Mouse (Mus musculus) lung, embryonic 15.5 days (tissue): ENCODE data around the gene Znfx1. TPM values are rescaled to one million over a fixed set of nuclear protein-coding genes. Genes with fewer than 3 reads are reported as not detected.

Source experiments
- ATAC-seq: fragments of 200-750 bp; cut with Nextera tagmentation; 2 replicates; pipeline ENCODE4 v1.8.0; 2017; ENCODE audit warnings: moderate number of reproducible peaks, borderline replicate concordance; ENCODE audit not compliant: low FRiP score, low TSS enrichment; ENCODE audit errors: extremely low read depth
- H3K27ac ChIP-seq: fragments of 300-500 bp; sonication (generic); 2 replicates; pipeline ENCODE4 v1.5.1; 2015; ENCODE audit warnings: moderate library complexity, mild to moderate bottlenecking, inconsistent platforms
- H3K27me3 ChIP-seq: fragments of 300-500 bp; sonication (generic); 2 replicates; pipeline ENCODE4 v1.6.1; 2015; ENCODE audit warnings: inconsistent platforms
- H3K36me3 ChIP-seq: fragments of 300-500 bp; sonication (generic); 2 replicates; pipeline ENCODE4 v1.6.1; 2015; ENCODE audit warnings: inconsistent platforms
- H3K4me1 ChIP-seq: fragments of 300-500 bp; sonication (generic); 2 replicates; pipeline ENCODE4 v1.6.1; 2015; ENCODE audit warnings: inconsistent platforms
- H3K4me2 ChIP-seq: fragments of 300-500 bp; sonication (generic); 2 replicates; pipeline ENCODE4 v1.6.1; 2015; ENCODE audit warnings: inconsistent platforms, mild to moderate bottlenecking, moderate library complexity
- H3K4me3 ChIP-seq: fragments of 300-500 bp; sonication (generic); 2 replicates; pipeline ENCODE4 v1.5.1; 2015; ENCODE audit warnings: mild to moderate bottlenecking, inconsistent platforms
- H3K9ac ChIP-seq: fragments of 300-500 bp; sonication (generic); 2 replicates; pipeline ENCODE4 v1.6.1; 2015; ENCODE audit warnings: inconsistent platforms
- H3K9me3 ChIP-seq: fragments of 300-500 bp; sonication (generic); 2 replicates; pipeline ENCODE4 v1.6.1; 2016; ENCODE audit warnings: inconsistent platforms
- WGBS: fragments of 180-500 bp; shearing (Covaris S2); methylation state at CpG from one replicate; pipeline ENCODE4 v1.1.7; 2015; 5-methylcytosine and 5-hydroxymethylcytosine counted together
- polyA plus RNA-seq: library from polyadenylated mRNA; unstranded; fragments of >200 nt; fragmentation: Nextera tagmentation; extraction: Ambion mirVana; gene quantifications from 2 replicates; pipeline ENCODE4 v1.2.1, GENCODE M21; 2015

Gene Znfx1
- polyA plus RNA-seq, 1 experiment from 2014 or later: 6.8 TPM

- Histone ChIP-seq H3K4me2 (no peak overlapping the region), H3K36me3 (peaks cover 14% of the 10 kb centered on the region), H3K27me3 (no peaks in the 10 kb centered on the region), H3K4me3 (no peak overlapping the region), H3K27ac (no peak overlapping the region), H3K9me3 (no peaks in the 10 kb centered on the region), H3K9ac (no peak overlapping the region), H3K4me1 (peaks cover 9% of the 10 kb centered on the region)
- no peak for ATAC-seq
- WGBS: 46% methylated on average over 6 of the region's 6 CpGs
These were observed 7.5 kb upstream of the Znfx1 start for GRCm38 (mm10) chr2:167070341-167070740.

GRCm38 (mm10) chr2:167067575-167067974, 4.8 kb upstream of the Znfx1 start:
- no peak overlapping the region for H3K27ac ChIP-seq
- WGBS: 29% methylated on average over 6 of the region's 6 CpGs
- no peak for ATAC-seq

GRCm38 (mm10) chr2:167066528-167067516, 4.0 kb upstream of the Znfx1 start:
- no peak for ATAC-seq
- H3K27me3 ChIP-seq: no peaks in the 10 kb centered on the region
- peaks cover 23% of the 10 kb centered on the region for H3K36me3 ChIP-seq
- no peak overlapping the region for H3K9ac ChIP-seq
- H3K9me3 ChIP-seq: no peaks in the 10 kb centered on the region
- no peak overlapping the region for H3K4me2 ChIP-seq
- no peak overlapping the region for H3K4me3 ChIP-seq
- 16% methylated on average over 6 of the region's 6 CpGs for WGBS
- no peak overlapping the region for H3K27ac ChIP-seq
- H3K4me1 ChIP-seq: peaks cover 18% of the 10 kb centered on the region

More at GRCm38 (mm10) chr2:167067575-167067974, 4.8 kb upstream of the Znfx1 start:
- H3K4me1 ChIP-seq: peaks cover 17% of the 10 kb centered on the region
- no peaks in the 10 kb centered on the region for H3K9me3 ChIP-seq
- no peak overlapping the region for H3K4me3 ChIP-seq
- H3K4me2 ChIP-seq: no peak overlapping the region
- no peaks in the 10 kb centered on the region for H3K27me3 ChIP-seq
- peaks cover 23% of the 10 kb centered on the region for H3K36me3 ChIP-seq
- H3K9ac ChIP-seq: no peak overlapping the region

- Histone ChIP-seq H3K27me3 (no peaks in the 10 kb centered on the region), H3K9me3 (no peaks in the 10 kb centered on the region), H3K9ac (no peak overlapping the region), H3K4me2 (no peak overlapping the region), H3K36me3 (peaks cover 23% of the 10 kb centered on the region), H3K4me3 (no peak overlapping the region), H3K27ac (no peak overlapping the region), H3K4me1 (peaks cover 19% of the 10 kb centered on the region)
- ATAC-seq: no peak
- 50% methylated on average over 1 of the region's 1 CpGs for WGBS
These were observed 3.2 kb upstream of the Znfx1 start for GRCm38 (mm10) chr2:167066031-167066430.

GRCm38 (mm10) chr2:167064601-167065295, 1.9 kb upstream of the Znfx1 start:
- peak overlapping the region; percentile 91 for H3K9ac ChIP-seq
- no peaks in the 10 kb centered on the region for H3K9me3 ChIP-seq
- H3K36me3 ChIP-seq: peaks cover 23% of the 10 kb centered on the region
- ATAC-seq: no peak
- 14% methylated on average over 9 of the region's 9 CpGs for WGBS
- peak overlapping the region; percentile 85 for H3K4me3 ChIP-seq
- peak overlapping the region; percentile 44; the same call in 1 of the 2 replicates for H3K27ac ChIP-seq
- peaks cover 24% of the 10 kb centered on the region for H3K4me1 ChIP-seq
- no peaks in the 10 kb centered on the region for H3K27me3 ChIP-seq
- H3K4me2 ChIP-seq: peak overlapping the region; percentile 67

- under 1% methylated on average over 7 of the region's 7 CpGs for WGBS
- peak overlapping the region; percentile 85 for H3K4me3 ChIP-seq
- H3K36me3 ChIP-seq: peaks cover 23% of the 10 kb centered on the region
- H3K9ac ChIP-seq: peak overlapping the region; percentile 91
- H3K4me2 ChIP-seq: peak overlapping the region; percentile 67
- H3K4me1 ChIP-seq: peaks cover 24% of the 10 kb centered on the region
- ATAC-seq: no peak
- H3K27me3 ChIP-seq: no peaks in the 10 kb centered on the region
- H3K27ac ChIP-seq: peak overlapping the region; percentile 97
- H3K9me3 ChIP-seq: no peaks in the 10 kb centered on the region
These were observed 1.2 kb upstream of the Znfx1 start for GRCm38 (mm10) chr2:167063906-167064496.

GRCm38 (mm10) chr2:167062497-167062911, 311 bp downstream of the Znfx1 start:
- H3K36me3 ChIP-seq: peaks cover 26% of the 10 kb centered on the region
- peak overlapping the region; percentile 91 for H3K9ac ChIP-seq
- no peaks in the 10 kb centered on the region for H3K9me3 ChIP-seq
- H3K27ac ChIP-seq: peak overlapping the region; percentile 97
- H3K27me3 ChIP-seq: no peaks in the 10 kb centered on the region
- peaks cover 24% of the 10 kb centered on the region for H3K4me1 ChIP-seq
- peak; percentile 94 for ATAC-seq
- peak overlapping the region; percentile 62 for H3K4me2 ChIP-seq
- H3K4me3 ChIP-seq: peak overlapping the region; percentile 85
- 0% methylated on average over 40 of the region's 60 CpGs for WGBS

- H3K27ac ChIP-seq: no peak overlapping the region
- no peaks in the 10 kb centered on the region for H3K27me3 ChIP-seq
- peak overlapping the region; percentile 91 for H3K9ac ChIP-seq
- peaks cover 24% of the 10 kb centered on the region for H3K4me1 ChIP-seq
- peak overlapping the region; percentile 85 for H3K4me3 ChIP-seq
- peak overlapping the region; percentile 62 for H3K4me2 ChIP-seq
- ATAC-seq: no peak
- no peaks in the 10 kb centered on the region for H3K9me3 ChIP-seq
- peaks cover 32% of the 10 kb centered on the region for H3K36me3 ChIP-seq
- 20% methylated on average over 11 of the region's 11 CpGs for WGBS
These were observed 1.3 kb downstream of the Znfx1 start for GRCm38 (mm10) chr2:167061381-167062034.

- Histone ChIP-seq H3K4me1 (peaks cover 26% of the 10 kb centered on the region), H3K9ac (no peak overlapping the region), H3K36me3 (peaks cover 31% of the 10 kb centered on the region)
These were observed 2.1 kb downstream of the Znfx1 start for GRCm38 (mm10) chr2:167060761-167061160.

GRCm38 (mm10) chr2:167060360-167060759, 2.5 kb downstream of the Znfx1 start:
- H3K27ac ChIP-seq: no peak overlapping the region
- no peak for ATAC-seq

More at GRCm38 (mm10) chr2:167060761-167061160, 2.1 kb downstream of the Znfx1 start:
- no peaks in the 10 kb centered on the region for H3K27me3 ChIP-seq
- no peak overlapping the region for H3K27ac ChIP-seq
- H3K4me3 ChIP-seq: no peak overlapping the region
- H3K4me2 ChIP-seq: 0 out of 2 replicates have a peak overlapping the region, but pooled peaks have one; percentile 1
- no peaks in the 10 kb centered on the region for H3K9me3 ChIP-seq
- ATAC-seq: no peak

GRCm38 (mm10) chr2:167059960-167060359, 2.9 kb downstream of the Znfx1 start:
- Histone ChIP-seq H3K27ac (no peak overlapping the region), H3K36me3 (peaks cover 30% of the 10 kb centered on the region), H3K9me3 (no peaks in the 10 kb centered on the region), H3K4me2 (no peak overlapping the region), H3K4me3 (no peak overlapping the region), H3K4me1 (peaks cover 30% of the 10 kb centered on the region), H3K9ac (no peak overlapping the region), H3K27me3 (no peaks in the 10 kb centered on the region)
- 60% methylated on average over 12 of the region's 12 CpGs for WGBS
- no peak for ATAC-seq

More at GRCm38 (mm10) chr2:167060360-167060759, 2.5 kb downstream of the Znfx1 start:
- Histone ChIP-seq H3K4me1 (peaks cover 30% of the 10 kb centered on the region), H3K36me3 (peaks cover 30% of the 10 kb centered on the region), H3K27me3 (no peaks in the 10 kb centered on the region), H3K4me2 (0 out of 2 replicates have a peak overlapping the region, but pooled peaks have one; percentile 1), H3K4me3 (no peak overlapping the region), H3K9me3 (no peaks in the 10 kb centered on the region), H3K9ac (no peak overlapping the region)
- WGBS: 68% methylated on average over 3 of the region's 3 CpGs
